Mouse (Mus musculus): ENCODE measurements around the gene Mlycd. TPM values are rescaled to one million over a fixed set of nuclear protein-coding genes. Genes with fewer than 3 reads are reported as not detected.

Gene Mlycd
- total RNA-seq, 2 experiments from 2014 or later, result 26.1 to 28.7 TPM

- Histone ChIP-seq H3K4me3 (no peak overlapping the region), H3K27ac (no peak overlapping the region)
- no peak for TF ChIP-seq CTCF (IDR thresholded peaks at IDR 0.05)
- no peak for DNase-seq (ENCODE audit: extremely low spot score in 1 of 2, low spot score in 2 of 2)
- intact Hi-C loops (cut with DNase I), result no loop called here
Measured at GRCm38 (mm10) chr8:119408311-119408710, 13.6 kb downstream of the Mlycd start.

GRCm38 (mm10) chr8:119412037-119412734 lies 17.5 kb downstream of the Mlycd start:
- TF ChIP-seq CTCF (IDR thresholded peaks at IDR 0.05), result no peak; the same call in 1 of the 2 replicates
- intact Hi-C loops (cut with DNase I), result loop anchor here (2.0 kb wide), 2 partner anchors 27 to 265 kb away; no protein-coding TSS in a partner anchor
- H3K4me3 ChIP-seq, result no peak overlapping the region
- no peak for DNase-seq (ENCODE audit: extremely low spot score in 1 of 2, low spot score in 2 of 2)
- no peak overlapping the region for H3K27ac ChIP-seq

- intact Hi-C loops (cut with DNase I), result loop anchor here (2.0 kb wide), 2 partner anchors 26 to 264 kb away; no protein-coding TSS in a partner anchor
- Histone ChIP-seq H3K4me3 (no peak overlapping the region), H3K27ac (peak overlapping the region; percentile 3; the same call in 1 of the 2 replicates)
- peak; percentile 73 to 80 for DNase-seq (ENCODE audit: extremely low spot score in 1 of 2, low spot score in 2 of 2)
- TF ChIP-seq CTCF (IDR thresholded peaks at IDR 0.05), result peak; percentile 85
Measured at GRCm38 (mm10) chr8:119412735-119413498, 18.2 kb downstream of the Mlycd start.

GRCm38 (mm10) chr8:119413605-119414004 lies 18.9 kb downstream of the Mlycd start:
- H3K4me3 ChIP-seq, result no peak overlapping the region
- DNase-seq (ENCODE audit: extremely low spot score in 1 of 2, low spot score in 2 of 2), result no peak
- H3K27ac ChIP-seq, result no peak overlapping the region
- no peak for TF ChIP-seq CTCF (IDR thresholded peaks at IDR 0.05)
- intact Hi-C loops (cut with DNase I), result loop anchor here (2.0 kb wide), 2 partner anchors 25 to 263 kb away; no protein-coding TSS in a partner anchor

GRCm38 (mm10) chr8:119420318-119420717 lies 25.6 kb downstream of the Mlycd start:
- TF ChIP-seq CTCF (IDR thresholded peaks at IDR 0.05), result no peak
- intact Hi-C loops (cut with DNase I), result no loop called here

GRCm38 (mm10) chr8:119421603-119422122 lies 27.0 kb downstream of the Mlycd start:
- no peak overlapping the region for H3K4me3 ChIP-seq
- TF ChIP-seq CTCF (IDR thresholded peaks at IDR 0.05), result no peak
- intact Hi-C loops (cut with DNase I), result no loop called here
- no peak for DNase-seq (ENCODE audit: extremely low spot score in 1 of 2, low spot score in 2 of 2)
- H3K27ac ChIP-seq, result peak overlapping the region; percentile 15; the same call in 1 of the 2 replicates

More at GRCm38 (mm10) chr8:119420318-119420717, 25.6 kb downstream of the Mlycd start:
- Histone ChIP-seq H3K4me3 (no peak overlapping the region), H3K27ac (no peak overlapping the region)
- no peak for DNase-seq (ENCODE audit: extremely low spot score in 1 of 2, low spot score in 2 of 2)

- intact Hi-C loops (cut with DNase I), result no loop called here
- no peak for DNase-seq (ENCODE audit: extremely low spot score in 1 of 2, low spot score in 2 of 2)
- TF ChIP-seq CTCF (IDR thresholded peaks at IDR 0.05), result no peak
- no peak overlapping the region for H3K4me3 ChIP-seq
- peak overlapping the region; percentile 45 for H3K27ac ChIP-seq
Measured at GRCm38 (mm10) chr8:119422123-119422711, 27.5 kb downstream of the Mlycd start.

GRCm38 (mm10) chr8:119423631-119424141 lies 29.0 kb downstream of the Mlycd start:
- H3K27ac ChIP-seq, result peak overlapping the region; percentile 42; the same call in 1 of the 2 replicates
- no peak for TF ChIP-seq CTCF (IDR thresholded peaks at IDR 0.05)
- no peak overlapping the region for H3K4me3 ChIP-seq
- intact Hi-C loops (cut with DNase I), result no loop called here
- no peak for DNase-seq (ENCODE audit: extremely low spot score in 1 of 2, low spot score in 2 of 2)

GRCm38 (mm10) chr8:119424199-119424733 lies 29.6 kb downstream of the Mlycd start:
- Histone ChIP-seq H3K4me3 (no peak overlapping the region), H3K27ac (peak overlapping the region; percentile 42; the same call in 1 of the 2 replicates)
- no peak for TF ChIP-seq CTCF (IDR thresholded peaks at IDR 0.05)
- DNase-seq (ENCODE audit: extremely low spot score in 1 of 2, low spot score in 2 of 2), result no peak
- intact Hi-C loops (cut with DNase I), result no loop called here

- Histone ChIP-seq H3K4me3 (no peak overlapping the region), H3K27ac (no peak overlapping the region)
- intact Hi-C loops (cut with DNase I), result no loop called here
- TF ChIP-seq CTCF (IDR thresholded peaks at IDR 0.05), result no peak
- DNase-seq (ENCODE audit: extremely low spot score in 1 of 2, low spot score in 2 of 2), result no peak
Measured at GRCm38 (mm10) chr8:119424740-119425139, 30.1 kb downstream of the Mlycd start.

- TF ChIP-seq CTCF (IDR thresholded peaks at IDR 0.05), result no peak; the same call in 1 of the 2 replicates
- no peak for DNase-seq (ENCODE audit: extremely low spot score in 1 of 2, low spot score in 2 of 2)
- peak overlapping the region; percentile 32; the same call in 1 of the 2 replicates for H3K27ac ChIP-seq
- no peak overlapping the region for H3K4me3 ChIP-seq
- intact Hi-C loops (cut with DNase I), result no loop called here
Measured at GRCm38 (mm10) chr8:119425533-119425932, 30.9 kb downstream of the Mlycd start.

Measured in left cerebral cortex, adult 2 months (tissue).